Mouse (Mus musculus): Measurements from ENCODE around the gene Tsn. TPM values are rescaled to one million over a fixed set of nuclear protein-coding genes. Genes with fewer than 3 reads are reported as not detected.

Tsn gene
- 462 and 509 TPM in 2 replicates for polyA plus RNA-seq (2015; fragmentation: Nextera tagmentation; extraction: Ambion mirVana)

GRCm38 (mm10) chr1:118311622-118312326 lies at the start of gene Tsn:
TSS of gene Tsn (minus strand) at chr1:118311739.
- Histone ChIP-seq H3K4me2 (ENCODE audit: low read length) (peak within 1 kb of the TSS; percentile 74), H3K9me3 (ENCODE audit: control insufficient read depth, low read length) (no peaks in the 10 kb centered on the region), H3K27ac (ENCODE audit: low read length) (peak within 1 kb of the TSS; percentile 96), H3K4me1 (replicated peaks; ENCODE audit: control insufficient read depth, insufficient read depth, low read length) (peaks cover 8% of the 10 kb centered on the region), H3K4me3 (replicated peaks; ENCODE audit: low read length) (peak within 1 kb of the TSS; percentile 61), H3K36me3 (ENCODE audit: control insufficient read depth, insufficient read depth) (peaks cover 2% of the 10 kb centered on the region; the same call in 1 of the 2 replicates), H3K27me3 (replicated peaks; ENCODE audit: control insufficient read depth, insufficient read depth, low read length) (no peaks in the 10 kb centered on the region), H3K9ac (replicated peaks; ENCODE audit: low read depth, low read length) (peak within 1 kb of the TSS; percentile 71)
- WGBS: 56% methylated on average over 12 of the region's 12 CpGs
- ATAC-seq: peak; percentile 16; the same call in 1 of the 2 replicates

GRCm38 (mm10) chr1:118359071-118359761 lies 47.7 kb upstream of the Tsn start:
- no peaks in the 10 kb centered on the region for H3K4me1 ChIP-seq (replicated peaks; ENCODE audit: control insufficient read depth, insufficient read depth, low read length)
- H3K27ac ChIP-seq (ENCODE audit: low read length): no peak overlapping the region
- no peaks in the 10 kb centered on the region for H3K9me3 ChIP-seq (ENCODE audit: control insufficient read depth, low read length)
- no peaks in the 10 kb centered on the region for H3K27me3 ChIP-seq (replicated peaks; ENCODE audit: control insufficient read depth, insufficient read depth, low read length)
- no peak overlapping the region for H3K9ac ChIP-seq (replicated peaks; ENCODE audit: low read depth, low read length)
- H3K4me2 ChIP-seq (ENCODE audit: low read length): no peak overlapping the region
- H3K4me3 ChIP-seq (replicated peaks; ENCODE audit: low read length): no peak overlapping the region
- no peak for ATAC-seq
- H3K36me3 ChIP-seq (ENCODE audit: control insufficient read depth, insufficient read depth): no peaks in the 10 kb centered on the region
- 62% methylated on average over 6 of the region's 6 CpGs for WGBS

- H3K4me3 ChIP-seq (replicated peaks; ENCODE audit: low read length): no peak overlapping the region
- WGBS: 85% methylated on average over 3 of the region's 3 CpGs
Observed at GRCm38 (mm10) chr1:118349922-118350321, 38.4 kb upstream of the Tsn start.

GRCm38 (mm10) chr1:118343649-118344435 lies 32.3 kb upstream of the Tsn start:
- no peak for ATAC-seq
- Histone ChIP-seq H3K4me1 (replicated peaks; ENCODE audit: control insufficient read depth, insufficient read depth, low read length) (no peaks in the 10 kb centered on the region), H3K27ac (ENCODE audit: low read length) (no peak overlapping the region), H3K4me2 (ENCODE audit: low read length) (no peak overlapping the region), H3K36me3 (ENCODE audit: control insufficient read depth, insufficient read depth) (no peaks in the 10 kb centered on the region), H3K9ac (replicated peaks; ENCODE audit: low read depth, low read length) (no peak overlapping the region), H3K27me3 (replicated peaks; ENCODE audit: control insufficient read depth, insufficient read depth, low read length) (no peaks in the 10 kb centered on the region), H3K9me3 (ENCODE audit: control insufficient read depth, low read length) (no peaks in the 10 kb centered on the region), H3K4me3 (replicated peaks; ENCODE audit: low read length) (no peak overlapping the region)
- WGBS: 39% methylated on average over 6 of the region's 6 CpGs

More at GRCm38 (mm10) chr1:118349922-118350321, 38.4 kb upstream of the Tsn start:
- Histone ChIP-seq H3K4me2 (ENCODE audit: low read length) (no peak overlapping the region), H3K4me1 (replicated peaks; ENCODE audit: control insufficient read depth, insufficient read depth, low read length) (no peaks in the 10 kb centered on the region), H3K9me3 (ENCODE audit: control insufficient read depth, low read length) (no peaks in the 10 kb centered on the region), H3K27me3 (replicated peaks; ENCODE audit: control insufficient read depth, insufficient read depth, low read length) (no peaks in the 10 kb centered on the region), H3K9ac (replicated peaks; ENCODE audit: low read depth, low read length) (no peak overlapping the region), H3K36me3 (ENCODE audit: control insufficient read depth, insufficient read depth) (no peaks in the 10 kb centered on the region), H3K27ac (ENCODE audit: low read length) (no peak overlapping the region)
- ATAC-seq: no peak

GRCm38 (mm10) chr1:118337921-118338320 lies 26.4 kb upstream of the Tsn start:
- 67% methylated on average over 5 of the region's 5 CpGs for WGBS
- Histone ChIP-seq H3K27ac (ENCODE audit: low read length) (no peak overlapping the region), H3K36me3 (ENCODE audit: control insufficient read depth, insufficient read depth) (peaks cover 10% of the 10 kb centered on the region; the same call in 1 of the 2 replicates), H3K4me3 (replicated peaks; ENCODE audit: low read length) (no peak overlapping the region), H3K27me3 (replicated peaks; ENCODE audit: control insufficient read depth, insufficient read depth, low read length) (no peaks in the 10 kb centered on the region), H3K9ac (replicated peaks; ENCODE audit: low read depth, low read length) (no peak overlapping the region), H3K4me2 (ENCODE audit: low read length) (no peak overlapping the region), H3K9me3 (ENCODE audit: control insufficient read depth, low read length) (no peaks in the 10 kb centered on the region), H3K4me1 (replicated peaks; ENCODE audit: control insufficient read depth, insufficient read depth, low read length) (no peaks in the 10 kb centered on the region)
- ATAC-seq: no peak

GRCm38 (mm10) chr1:118335847-118336246 lies 24.3 kb upstream of the Tsn start:
- ATAC-seq: no peak
- Histone ChIP-seq H3K27me3 (replicated peaks; ENCODE audit: control insufficient read depth, insufficient read depth, low read length) (no peaks in the 10 kb centered on the region), H3K9ac (replicated peaks; ENCODE audit: low read depth, low read length) (no peak overlapping the region), H3K36me3 (ENCODE audit: control insufficient read depth, insufficient read depth) (peaks cover 24% of the 10 kb centered on the region), H3K4me3 (replicated peaks; ENCODE audit: low read length) (no peak overlapping the region), H3K4me2 (ENCODE audit: low read length) (no peak overlapping the region), H3K4me1 (replicated peaks; ENCODE audit: control insufficient read depth, insufficient read depth, low read length) (no peaks in the 10 kb centered on the region), H3K9me3 (ENCODE audit: control insufficient read depth, low read length) (no peaks in the 10 kb centered on the region), H3K27ac (ENCODE audit: low read length) (no peak overlapping the region)

GRCm38 (mm10) chr1:118334749-118335713 lies 23.5 kb upstream of the Tsn start:
- H3K4me2 ChIP-seq (ENCODE audit: low read length): no peak overlapping the region
- no peak overlapping the region for H3K27ac ChIP-seq (ENCODE audit: low read length)
- H3K4me1 ChIP-seq (replicated peaks; ENCODE audit: control insufficient read depth, insufficient read depth, low read length): no peaks in the 10 kb centered on the region
- H3K27me3 ChIP-seq (replicated peaks; ENCODE audit: control insufficient read depth, insufficient read depth, low read length): no peaks in the 10 kb centered on the region
- H3K4me3 ChIP-seq (replicated peaks; ENCODE audit: low read length): no peak overlapping the region
- WGBS: 88% methylated on average over 9 of the region's 9 CpGs
- ATAC-seq: no peak
- no peak overlapping the region for H3K9ac ChIP-seq (replicated peaks; ENCODE audit: low read depth, low read length)
- peaks cover 30% of the 10 kb centered on the region for H3K36me3 ChIP-seq (ENCODE audit: control insufficient read depth, insufficient read depth)
- no peaks in the 10 kb centered on the region for H3K9me3 ChIP-seq (ENCODE audit: control insufficient read depth, low read length)

- 0 out of 2 replicates have a peak within 1 kb of the TSS, but pooled peaks have one; percentile 42 for H3K27ac ChIP-seq (ENCODE audit: low read length)
- ATAC-seq: peak; percentile 96
Observed at GRCm38 (mm10) chr1:118321661-118322201, 10.2 kb upstream of the Tsn start, which contains the start of gene Nifk. TSS of gene Nifk (plus strand) at chr1:118321839.

More at GRCm38 (mm10) chr1:118321661-118322201, 10.2 kb upstream of the Tsn start, which contains the start of gene Nifk:
- WGBS: under 1% methylated on average over 37 of the region's 37 CpGs
- Histone ChIP-seq H3K9me3 (ENCODE audit: control insufficient read depth, low read length) (no peaks in the 10 kb centered on the region), H3K27me3 (replicated peaks; ENCODE audit: control insufficient read depth, insufficient read depth, low read length) (peaks cover 3% of the 10 kb centered on the region; the same call in 1 of the 2 replicates), H3K4me1 (replicated peaks; ENCODE audit: control insufficient read depth, insufficient read depth, low read length) (peaks cover 11% of the 10 kb centered on the region), H3K36me3 (ENCODE audit: control insufficient read depth, insufficient read depth) (peaks cover 6% of the 10 kb centered on the region; the same call in 1 of the 2 replicates), H3K9ac (replicated peaks; ENCODE audit: low read depth, low read length) (peak within 1 kb of the TSS; percentile 79), H3K4me3 (replicated peaks; ENCODE audit: low read length) (peak within 1 kb of the TSS; percentile 96), H3K4me2 (ENCODE audit: low read length) (peak within 1 kb of the TSS; percentile 88)
